ENCODE assay signal across 11 mouse cellular contexts in the genomic region with DNA sequence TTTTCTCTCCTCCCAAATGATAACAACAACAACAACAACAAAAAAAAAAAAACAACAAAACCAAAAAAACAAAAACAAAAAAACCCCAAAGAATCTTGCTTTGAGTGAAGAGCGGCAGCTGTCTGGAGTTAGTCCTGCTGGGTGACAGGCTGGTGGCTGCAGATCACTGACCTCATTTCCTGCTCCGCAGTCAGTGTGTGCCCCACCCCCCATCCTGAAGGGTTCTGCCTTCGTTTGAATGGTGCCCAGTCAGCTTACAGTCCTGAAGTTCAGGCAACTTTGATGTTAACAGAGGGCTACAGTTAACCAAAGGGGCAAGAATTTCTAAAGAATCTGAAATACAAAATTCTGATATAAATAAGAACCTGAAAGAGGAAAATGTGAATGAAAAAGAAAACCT. TPM values are rescaled to one million over a fixed set of nuclear protein-coding genes. Genes with fewer than 3 reads are reported as not detected.
DNase-seq lines count a peak whose midpoint lies in the region; ATAC-seq and TF ChIP-seq lines count a peak whose summit lies in the region.
"Had no signal": no experiment of that assay in that cellular context is flagged by ENCODE, and none has a peak within 500 bp of the region (broad histone marks: within the 10 kb centered on the region; RNA-seq: fewer than 3 reads in every experiment).

No protein-coding gene starts in this region.

- 5% methylated on average over 3 of the region's 3 CpGs for WGBS in kidney, postnatal 0 days
- WGBS in embryonic facial prominence, embryonic 10.5 days: 8% methylated on average over 3 of the region's 3 CpGs

- TF ChIP-seq CTCF in kidney, postnatal 0 days (IDR thresholded peaks at IDR 0.05; ENCODE audit: low read depth): no peak

- ATAC-seq in kidney, postnatal 0 days (replicated peaks; ENCODE audit: low FRiP score, low read depth): no peak
- ATAC-seq: liver, postnatal 0 days had no signal

- no peaks in the 10 kb centered on the region for H3K36me3 ChIP-seq in kidney, postnatal 0 days (ENCODE audit: insufficient read depth, low read length)
- H3K36me3 ChIP-seq in embryonic facial prominence, embryonic 10.5 days (replicated peaks): no peaks in the 10 kb centered on the region
- H3K36me3 ChIP-seq: G1E had no signal

- no peak overlapping the region for H3K9ac ChIP-seq in kidney, postnatal 0 days (ENCODE audit: low read depth, low read length)
- H3K9ac ChIP-seq: liver, postnatal 0 days had no signal

- no peak overlapping the region for H3K4me3 ChIP-seq in kidney, postnatal 0 days (replicated peaks; ENCODE audit: low read depth, low read length)
- no peak overlapping the region for H3K4me3 ChIP-seq in embryonic facial prominence, embryonic 10.5 days

- no peaks in the 10 kb centered on the region for H3K4me1 ChIP-seq in kidney, postnatal 0 days (replicated peaks; ENCODE audit: insufficient read depth, low read length)
- H3K4me1 ChIP-seq in embryonic facial prominence, embryonic 10.5 days: peaks cover 10% of the 10 kb centered on the region

- DNase-seq in adrenal gland, postnatal 14 days: peak; percentile 6
- DNase-seq in adrenal gland, postnatal 4 days (ENCODE audit: low spot score in 2 of 2): no peak
- DNase-seq in kidney, postnatal 0 days (ENCODE audit: low spot score): peak; percentile 6
- DNase-seq in kidney, adult 9 months: no peak
- DNase-seq in cerebellum, adult 11-12 months: peak; percentile 75
- DNase-seq in embryonic facial prominence, embryonic 10.5 days (ENCODE audit: low spot score): peak; percentile 69
- DNase-seq in MN1 (ENCODE audit: low spot score): no peak
- no peak for DNase-seq in ovary, postnatal 10 days (ENCODE audit: low spot score)
- DNase-seq: kidney, postnatal 25 days; liver, postnatal 0 days had no signal

- no peaks in the 10 kb centered on the region for H3K9me3 ChIP-seq in kidney, postnatal 0 days (replicated peaks; ENCODE audit: low read length)
- no peaks in the 10 kb centered on the region for H3K9me3 ChIP-seq in embryonic facial prominence, embryonic 10.5 days

- H3K27ac ChIP-seq in kidney, postnatal 0 days: no peak overlapping the region
- no peak overlapping the region for H3K27ac ChIP-seq in embryonic facial prominence, embryonic 10.5 days (replicated peaks)

- H3K4me2 ChIP-seq in kidney, postnatal 0 days (ENCODE audit: low read length): no peak overlapping the region

- no peaks in the 10 kb centered on the region for H3K27me3 ChIP-seq in kidney, postnatal 0 days (ENCODE audit: insufficient read depth, low read length)
- H3K27me3 ChIP-seq in embryonic facial prominence, embryonic 10.5 days (replicated peaks; ENCODE audit: low read depth, poor library complexity, severe bottlenecking): no peaks in the 10 kb centered on the region

RNA-seq across cellular contexts. Expression of gene Ntrk2, which starts 19.9 kb away (rescaled TPM):
- 29.3 and 31.5 TPM in 2 replicates for total RNA-seq in adrenal gland, postnatal 14 days (2021)
- total RNA-seq in adrenal gland, postnatal 4 days (2021): 10 to 100 TPM; 13.5 to 14.5 TPM
- polyA plus RNA-seq in kidney, postnatal 0 days (2015; fragmentation: Nextera tagmentation; extraction: Ambion mirVana): 6.0 and 6.6 TPM in 2 replicates
- 11.5 and 12.3 TPM in 2 replicates for polyA plus RNA-seq in embryonic facial prominence, embryonic 10.5 days (2016; fragmentation: Nextera tagmentation; extraction: Ambion mirVana)
- polyA plus RNA-seq: G1E had no signal

Comparison
In these comparisons a context has a peak if more than half of its experiments do, and no peak if none do; other contexts are left out.
1. DNase-seq: peak in adrenal gland, postnatal 14 days (single experiment), kidney, postnatal 0 days (single experiment), cerebellum, adult 11-12 months (single experiment) and embryonic facial prominence, embryonic 10.5 days (single experiment); none in adrenal gland, postnatal 4 days (0 of 2), kidney, adult 9 months (single experiment), MN1 (single experiment) and ovary, postnatal 10 days (single experiment).